Mouse (Mus musculus): ENCODE measurements at regions not wholly inside any gene's neighbourhood (a gene's known extent, or its start where the extent isn't known, plus 50 kb on each side); places are given as distances from the start of the nearest gene placed in this dataset.

GRCm38 (mm10) chr1:177336436-177336835, 78.4 kb upstream of the Akt3 start:
- no peak for TF ChIP-seq POLR2A (IDR thresholded peaks at IDR 0.05; ENCODE audit: borderline replicate concordance, extremely low read depth, low read depth, low read length)
- TF ChIP-seq CTCF (IDR thresholded peaks at IDR 0.05; ENCODE audit: insufficient read depth, low read length) = no peak

Measured in lung, adult 2 months (tissue).